Mouse (Mus musculus) forebrain, embryonic 12.5 days (tissue): ENCODE data around the gene Ccdc14. TPM values are rescaled to one million over a fixed set of nuclear protein-coding genes. Genes with fewer than 3 reads are reported as not detected.
"Not testable (repeated sequence)": the region's sequence is repeated elsewhere in the genome, so short reads cannot be mapped to it uniquely, and the experiment has no call there.

Experiments
- ATAC-seq: fragments of 200-750 bp; cut with Nextera tagmentation; 2 replicates; pipeline ENCODE4 v1.8.0; 2017; ENCODE audit warnings: moderate TSS enrichment; ENCODE audit not compliant: low FRiP score
- H3K27ac ChIP-seq: fragments of 300-500 bp; sonication (generic); 2 replicates; pipeline ENCODE4 v1.5.1; 2016; ENCODE audit warnings: mild to moderate bottlenecking
- H3K27me3 ChIP-seq: fragments of 300-500 bp; sonication (generic); 2 replicates; pipeline ENCODE4 v1.6.1; 2016; ENCODE audit warnings: mild to moderate bottlenecking
- H3K36me3 ChIP-seq: fragments of 300-500 bp; sonication (generic); replicated peaks from 2 replicates; pipeline ENCODE4 v1.6.1; 2016; ENCODE audit warnings: mild to moderate bottlenecking
- H3K4me1 ChIP-seq: fragments of 300-500 bp; sonication (generic); 2 replicates; pipeline ENCODE4 v1.6.1; 2016
- H3K4me2 ChIP-seq: fragments of 300-500 bp; sonication (generic); 2 replicates; pipeline ENCODE4 v1.6.1; 2016; ENCODE audit warnings: mild to moderate bottlenecking, moderate library complexity
- H3K4me3 ChIP-seq: fragments of 300-500 bp; sonication (generic); replicated peaks from 2 replicates; pipeline ENCODE4 v1.5.1; 2016; ENCODE audit warnings: mild to moderate bottlenecking
- H3K9ac ChIP-seq: fragments of 300-500 bp; sonication (generic); 2 replicates; pipeline ENCODE4 v1.6.1; 2016; ENCODE audit warnings: mild to moderate bottlenecking
- H3K9me3 ChIP-seq: fragments of 300-500 bp; sonication (generic); 2 replicates; pipeline ENCODE4 v1.6.1; 2016
- WGBS: fragments of 180-500 bp; shearing (Covaris S2); methylation state at CpG from one replicate; pipeline ENCODE4 v1.1.7; 2016; 5-methylcytosine and 5-hydroxymethylcytosine counted together
- polyA plus RNA-seq: library from polyadenylated mRNA; unstranded; fragments of >200 nt; fragmentation: Nextera tagmentation; extraction: Ambion mirVana; gene quantifications from 2 replicates; pipeline ENCODE4 v1.2.1, GENCODE M21; 2016

The Ccdc14 gene
- 10.4 and 12.0 TPM in 2 replicates for polyA plus RNA-seq

- Histone ChIP-seq H3K9me3 (no peaks in the 10 kb centered on the region), H3K4me3 (peak within 1 kb of the TSS; percentile 65), H3K27me3 (no peaks in the 10 kb centered on the region), H3K4me2 (peak within 1 kb of the TSS; percentile 70), H3K36me3 (no peaks in the 10 kb centered on the region), H3K4me1 (peaks cover 13% of the 10 kb centered on the region), H3K9ac (peak within 1 kb of the TSS; percentile 63), H3K27ac (peak within 1 kb of the TSS; percentile 83)
- peak; percentile 91 for ATAC-seq
- under 1% methylated on average over 53 of the region's 53 CpGs for WGBS
Measured at GRCm38 (mm10) chr16:34690334-34691144, at the start of gene Ccdc14. TSS of gene Ccdc14 (plus strand) at chr16:34690616.

- Histone ChIP-seq H3K4me3 (no peak overlapping the region), H3K27ac (no peak overlapping the region), H3K27me3 (no peaks in the 10 kb centered on the region), H3K9ac (no peak overlapping the region), H3K4me2 (no peak overlapping the region), H3K4me1 (0 out of 2 replicates have a peak, but pooled peaks cover 2% of the 10 kb centered on the region), H3K36me3 (no peaks in the 10 kb centered on the region), H3K9me3 (no peaks in the 10 kb centered on the region)
- 86% methylated on average over 8 of the region's 8 CpGs for WGBS
- no peak for ATAC-seq
Measured at GRCm38 (mm10) chr16:34643511-34644259, 46.7 kb upstream of the Ccdc14 start.

- Histone ChIP-seq H3K4me2 (no peak within 1 kb of the TSS), H3K27me3 (no peaks in the 10 kb centered on the region; the same call in 1 of the 2 replicates), H3K9ac (no peak within 1 kb of the TSS), H3K4me3 (no peak within 1 kb of the TSS), H3K4me1 (0 out of 2 replicates have a peak, but pooled peaks cover 3% of the 10 kb centered on the region), H3K27ac (no peak within 1 kb of the TSS), H3K36me3 (no peaks in the 10 kb centered on the region), H3K9me3 (no peaks in the 10 kb centered on the region)
- ATAC-seq = no peak
- 71% methylated on average over 7 of the region's 7 CpGs for WGBS
Measured at GRCm38 (mm10) chr16:34649621-34650020, 40.8 kb upstream of the Ccdc14 start, which contains the start of gene Ropn1. TSS of gene Ropn1 (plus strand) at chr16:34649921.

- no peak overlapping the region for H3K4me2 ChIP-seq
- H3K36me3 ChIP-seq = no peaks in the 10 kb centered on the region
- H3K9me3 ChIP-seq = no peaks in the 10 kb centered on the region
- H3K4me3 ChIP-seq = no peak overlapping the region
- no peak for ATAC-seq
- H3K27ac ChIP-seq = no peak overlapping the region
- H3K4me1 ChIP-seq = peaks cover 5% of the 10 kb centered on the region
- WGBS = 89% methylated on average over 5 of the region's 5 CpGs
- no peaks in the 10 kb centered on the region; the same call in 1 of the 2 replicates for H3K27me3 ChIP-seq
- H3K9ac ChIP-seq = no peak overlapping the region
Measured at GRCm38 (mm10) chr16:34653023-34653422, 37.4 kb upstream of the Ccdc14 start.

GRCm38 (mm10) chr16:34657566-34657965 lies 32.9 kb upstream of the Ccdc14 start:
- ATAC-seq = peak; percentile 30; the same call in 1 of the 2 replicates
- H3K4me2 ChIP-seq = peak overlapping the region; percentile 55
- 0 out of 2 replicates have a peak overlapping the region, but pooled peaks have one; percentile 38 for H3K9ac ChIP-seq
- H3K4me3 ChIP-seq = peak overlapping the region; percentile 34
- H3K9me3 ChIP-seq, H3K27me3 ChIP-seq, H3K27ac ChIP-seq, H3K4me1 ChIP-seq, H3K36me3 ChIP-seq: not testable (repeated sequence)
- WGBS = 3% methylated on average over 16 of the region's 16 CpGs

GRCm38 (mm10) chr16:34657983-34658382 lies 32.4 kb upstream of the Ccdc14 start:
- Histone ChIP-seq H3K36me3 (no peaks in the 10 kb centered on the region), H3K4me1 (peaks cover 9% of the 10 kb centered on the region), H3K9me3 (no peaks in the 10 kb centered on the region), H3K27ac (no peak overlapping the region), H3K4me3 (peak overlapping the region; percentile 34), H3K9ac (no peak overlapping the region), H3K4me2 (peak overlapping the region; percentile 55), H3K27me3 (peaks cover 13% of the 10 kb centered on the region; the same call in 1 of the 2 replicates)
- ATAC-seq = peak; percentile 14; the same call in 1 of the 2 replicates
- WGBS = 24% methylated on average over 5 of the region's 5 CpGs

- 31% methylated on average over 11 of the region's 11 CpGs for WGBS
- peak; percentile 65; the same call in 1 of the 2 replicates for ATAC-seq
- Histone ChIP-seq H3K4me2 (peak overlapping the region; percentile 55), H3K9ac (no peak overlapping the region), H3K4me1 (peaks cover 9% of the 10 kb centered on the region), H3K27me3 (peaks cover 13% of the 10 kb centered on the region), H3K36me3 (no peaks in the 10 kb centered on the region), H3K27ac (no peak overlapping the region), H3K4me3 (peak overlapping the region; percentile 34; the same call in 1 of the 2 replicates), H3K9me3 (no peaks in the 10 kb centered on the region)
Measured at GRCm38 (mm10) chr16:34658388-34658787, 32.0 kb upstream of the Ccdc14 start.

- H3K4me3 ChIP-seq = no peak overlapping the region
- H3K36me3 ChIP-seq = no peaks in the 10 kb centered on the region
- H3K4me1 ChIP-seq = peaks cover 5% of the 10 kb centered on the region; the same call in 1 of the 2 replicates
- no peak overlapping the region for H3K4me2 ChIP-seq
- peaks cover 43% of the 10 kb centered on the region for H3K27me3 ChIP-seq
- H3K9ac ChIP-seq = no peak overlapping the region
- no peaks in the 10 kb centered on the region for H3K9me3 ChIP-seq
- WGBS = 65% methylated on average over 3 of the region's 3 CpGs
- H3K27ac ChIP-seq = no peak overlapping the region
- no peak for ATAC-seq
Measured at GRCm38 (mm10) chr16:34664553-34664952, 25.9 kb upstream of the Ccdc14 start.

- H3K4me2 ChIP-seq = peak overlapping the region; percentile 35
- no peak overlapping the region for H3K27ac ChIP-seq
- no peak overlapping the region for H3K9ac ChIP-seq
- ATAC-seq = peak; percentile 73
- H3K4me3 ChIP-seq = no peak overlapping the region; the same call in 1 of the 2 replicates
- peaks cover 7% of the 10 kb centered on the region; the same call in 1 of the 2 replicates for H3K4me1 ChIP-seq
- no peaks in the 10 kb centered on the region for H3K9me3 ChIP-seq
- H3K27me3 ChIP-seq = peaks cover 60% of the 10 kb centered on the region
- no peaks in the 10 kb centered on the region for H3K36me3 ChIP-seq
- 3% methylated on average over 20 of the region's 20 CpGs for WGBS
Measured at GRCm38 (mm10) chr16:34667031-34667726, 23.2 kb upstream of the Ccdc14 start.

GRCm38 (mm10) chr16:34668341-34668740 lies 22.1 kb upstream of the Ccdc14 start:
- ATAC-seq = no peak
- H3K27me3 ChIP-seq = peaks cover 58% of the 10 kb centered on the region
- no peak overlapping the region for H3K4me3 ChIP-seq
- no peak overlapping the region for H3K4me2 ChIP-seq
- peaks cover 7% of the 10 kb centered on the region; the same call in 1 of the 2 replicates for H3K4me1 ChIP-seq
- 81% methylated on average over 9 of the region's 9 CpGs for WGBS
- H3K36me3 ChIP-seq = no peaks in the 10 kb centered on the region
- no peak overlapping the region for H3K27ac ChIP-seq
- H3K9me3 ChIP-seq = no peaks in the 10 kb centered on the region
- H3K9ac ChIP-seq = no peak overlapping the region

- Histone ChIP-seq H3K27me3 (peaks cover 48% of the 10 kb centered on the region), H3K4me1 (peaks cover 7% of the 10 kb centered on the region; the same call in 1 of the 2 replicates), H3K27ac (no peak overlapping the region), H3K9me3 (no peaks in the 10 kb centered on the region), H3K36me3 (no peaks in the 10 kb centered on the region), H3K4me2 (no peak overlapping the region), H3K9ac (no peak overlapping the region), H3K4me3 (no peak overlapping the region)
- no peak for ATAC-seq
- WGBS = 22% methylated on average over 7 of the region's 7 CpGs
Measured at GRCm38 (mm10) chr16:34671966-34672365, 18.4 kb upstream of the Ccdc14 start.
